Mouse (Mus musculus) megakaryocyte, adult 5-6 weeks (primary cell): ENCODE measurements at regions not wholly inside any gene's neighbourhood (a gene's known extent, or its start where the extent isn't known, plus 50 kb on each side); places are given as distances from the start of the nearest gene placed in this dataset.

Experiments used
- ATAC-seq: 2 replicates; pipeline ENCODE4 v1.8.0; 2016; ENCODE audit warnings: mild to moderate bottlenecking, inconsistent platforms; ENCODE audit not compliant: poor library complexity, severe bottlenecking

GRCm38 (mm10) chr17:45341573-45341972 lies 92.0 kb downstream of the Cdc5l start:
- ATAC-seq, result no peak

DNA sequence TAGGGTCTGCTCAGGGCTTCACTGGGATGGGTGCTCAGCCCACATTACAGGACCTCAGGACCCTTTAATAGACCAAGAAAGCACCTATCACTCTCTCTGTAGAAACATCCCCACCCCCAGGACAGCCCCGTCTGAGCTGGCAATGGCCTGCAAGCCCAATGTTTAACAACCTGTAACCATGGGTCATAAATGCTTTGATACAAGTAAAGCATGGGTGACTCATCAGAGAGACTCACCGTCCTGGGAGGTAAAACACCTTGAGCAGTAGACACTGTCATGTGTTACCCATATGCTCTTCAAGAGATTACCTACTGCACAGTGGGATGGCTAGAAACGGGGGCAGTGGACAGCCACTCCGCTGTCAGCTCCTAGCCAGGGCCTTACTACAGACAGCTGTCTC lies 92.7 kb downstream of the Cdc5l start:
- ATAC-seq, result no peak

DNA sequence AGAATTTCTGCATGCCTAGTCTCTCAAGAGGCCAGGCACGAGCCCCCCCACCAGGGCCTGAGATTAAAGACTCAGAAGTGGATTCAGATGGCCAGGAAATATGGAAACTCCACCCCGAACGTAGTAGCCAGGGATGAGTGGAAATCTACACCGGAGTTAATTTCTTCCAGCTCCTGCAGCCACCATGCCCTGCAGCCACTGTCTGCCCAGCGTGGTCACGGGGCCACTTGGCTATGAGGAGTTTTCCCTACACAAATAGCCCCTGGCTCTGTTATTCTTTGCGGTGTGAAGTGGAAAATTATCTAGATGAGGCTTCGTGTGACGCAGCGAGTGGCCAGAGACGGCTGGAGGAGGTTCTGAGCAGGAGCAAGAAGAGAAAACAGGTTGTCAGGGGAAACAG lies 94.3 kb downstream of the Cdc5l start:
- ATAC-seq, result no peak

DNA sequence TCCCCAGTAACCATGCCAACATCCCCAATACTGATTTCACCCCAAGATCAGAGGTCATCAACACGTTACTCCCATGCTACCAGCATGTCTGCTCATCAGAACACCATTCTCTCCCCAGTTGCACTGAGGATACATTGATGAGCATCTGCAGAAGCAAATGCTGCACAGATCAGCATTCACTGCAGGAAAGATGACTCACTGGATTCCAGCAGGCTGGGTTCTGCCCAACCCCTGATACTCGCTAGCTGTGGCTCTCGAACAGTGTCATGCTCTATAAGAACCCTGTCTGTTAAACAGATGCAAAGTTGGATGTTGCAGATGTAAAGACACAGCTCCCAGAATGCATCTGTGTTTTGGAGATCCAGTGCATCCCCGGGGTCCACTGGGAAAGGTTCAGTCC lies 95.5 kb downstream of the Cdc5l start:
- no peak for ATAC-seq

DNA sequence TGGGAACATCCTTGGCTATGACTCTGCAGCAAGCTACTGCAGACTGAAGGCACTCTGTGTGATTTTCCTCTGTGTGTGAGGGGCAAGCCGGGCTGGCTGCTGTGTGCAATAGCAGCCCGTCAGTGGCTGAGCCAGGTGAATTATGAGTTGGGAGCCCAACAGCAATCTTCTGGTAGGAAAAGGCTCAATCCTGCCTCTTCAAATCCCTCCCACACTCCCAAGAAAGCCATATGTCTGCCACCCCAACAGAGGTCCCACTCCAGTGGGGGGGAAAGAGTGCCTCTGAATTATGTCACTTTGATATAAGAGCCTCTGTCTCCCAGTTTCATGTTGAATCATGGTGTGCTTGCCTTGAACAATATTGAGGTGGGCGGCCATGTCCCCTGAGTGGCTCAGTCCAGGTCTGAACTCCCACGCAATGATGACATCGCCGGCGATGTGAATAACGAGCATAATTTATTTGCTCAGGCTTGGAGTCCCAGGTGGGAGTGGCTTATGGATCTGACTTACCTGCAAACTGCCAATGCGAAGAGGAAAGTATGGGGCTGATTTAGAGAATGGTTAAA lies 97.9 kb downstream of the Cdc5l start:
- ATAC-seq, result no peak

DNA sequence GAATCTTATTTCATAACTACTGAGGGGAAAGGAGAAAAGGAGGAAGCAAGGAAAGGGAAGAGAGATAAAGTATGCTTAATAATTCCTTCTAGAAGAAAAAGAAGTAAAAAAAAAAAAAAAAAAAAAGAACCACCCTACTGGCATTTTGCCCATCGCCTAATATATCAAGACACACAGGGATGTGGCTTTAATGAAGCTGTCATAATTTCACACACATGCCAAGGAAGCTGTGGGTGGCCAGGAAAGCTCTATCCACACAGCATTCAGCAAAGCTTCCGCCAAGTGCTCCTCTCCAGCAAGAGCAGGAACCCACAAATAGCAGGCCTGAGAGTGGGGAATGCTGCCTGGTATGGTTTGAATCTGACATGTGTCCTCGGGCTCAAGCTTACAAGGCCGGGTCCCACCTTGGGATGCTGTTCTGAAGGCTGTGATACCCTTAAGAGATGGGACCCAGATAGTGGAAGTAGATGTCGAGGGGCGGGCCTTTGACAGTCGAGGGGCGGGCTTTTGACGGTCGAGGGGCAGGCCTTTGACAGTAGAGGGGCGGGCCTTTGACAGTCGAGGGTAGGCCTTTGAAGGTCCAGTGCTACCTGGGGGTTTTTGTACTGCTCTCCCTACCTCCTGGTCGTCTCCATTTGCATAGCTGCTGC lies 98.7 kb downstream of the Cdc5l start:
- ATAC-seq, result no peak

GRCm38 (mm10) chr17:45332321-45332720 lies 101.2 kb downstream of the Cdc5l start:
- no peak for ATAC-seq

DNA sequence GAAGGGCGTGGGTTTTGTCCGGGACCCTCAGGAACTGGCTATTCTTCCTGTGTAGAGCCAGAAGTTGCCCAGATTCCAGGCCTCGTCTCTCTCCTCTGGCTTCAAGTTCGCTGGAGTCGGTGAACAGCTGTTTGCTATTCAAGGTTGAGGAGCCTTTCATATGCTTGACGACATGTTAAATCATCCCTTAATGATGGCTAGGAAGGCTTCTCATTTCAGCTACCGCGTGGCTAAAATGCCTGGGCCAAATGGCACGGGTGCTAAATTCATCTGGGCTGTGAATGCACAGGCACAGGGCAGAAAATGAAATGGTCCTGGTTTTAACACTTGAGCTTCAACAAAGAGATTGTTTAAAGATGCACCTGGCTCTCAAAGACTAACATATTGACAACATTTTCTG lies 104.3 kb downstream of the Cdc5l start:
- ATAC-seq, result no peak

- ATAC-seq, result no peak
Observed at GRCm38 (mm10) chr17:45326726-45327125, 106.8 kb downstream of the Cdc5l start.

DNA sequence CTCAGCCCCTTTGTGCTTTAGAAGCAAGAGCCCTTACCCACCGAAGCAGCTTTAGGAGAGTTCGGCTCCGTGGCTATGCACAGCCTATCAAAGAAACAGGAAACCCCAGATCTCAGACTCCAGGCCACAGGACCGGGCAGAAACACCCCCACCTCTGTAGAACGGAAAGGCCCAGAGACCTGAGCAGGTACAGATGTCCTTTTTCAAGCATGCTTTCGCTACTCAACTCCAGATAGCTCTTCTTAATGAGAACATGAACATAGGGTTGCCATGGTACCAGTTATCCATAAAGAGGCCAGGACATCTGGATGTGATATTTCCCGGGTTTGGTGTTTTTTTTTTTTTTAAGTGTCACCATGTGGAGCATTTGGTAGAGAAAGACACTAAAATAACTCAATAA lies 107.4 kb downstream of the Cdc5l start:
- ATAC-seq, result no peak

- ATAC-seq, result no peak
Observed at GRCm38 (mm10) chr17:45322842-45323241, 110.7 kb downstream of the Cdc5l start.

- no peak for ATAC-seq
Observed at GRCm38 (mm10) chr17:45320074-45320473, 113.5 kb downstream of the Cdc5l start.

DNA sequence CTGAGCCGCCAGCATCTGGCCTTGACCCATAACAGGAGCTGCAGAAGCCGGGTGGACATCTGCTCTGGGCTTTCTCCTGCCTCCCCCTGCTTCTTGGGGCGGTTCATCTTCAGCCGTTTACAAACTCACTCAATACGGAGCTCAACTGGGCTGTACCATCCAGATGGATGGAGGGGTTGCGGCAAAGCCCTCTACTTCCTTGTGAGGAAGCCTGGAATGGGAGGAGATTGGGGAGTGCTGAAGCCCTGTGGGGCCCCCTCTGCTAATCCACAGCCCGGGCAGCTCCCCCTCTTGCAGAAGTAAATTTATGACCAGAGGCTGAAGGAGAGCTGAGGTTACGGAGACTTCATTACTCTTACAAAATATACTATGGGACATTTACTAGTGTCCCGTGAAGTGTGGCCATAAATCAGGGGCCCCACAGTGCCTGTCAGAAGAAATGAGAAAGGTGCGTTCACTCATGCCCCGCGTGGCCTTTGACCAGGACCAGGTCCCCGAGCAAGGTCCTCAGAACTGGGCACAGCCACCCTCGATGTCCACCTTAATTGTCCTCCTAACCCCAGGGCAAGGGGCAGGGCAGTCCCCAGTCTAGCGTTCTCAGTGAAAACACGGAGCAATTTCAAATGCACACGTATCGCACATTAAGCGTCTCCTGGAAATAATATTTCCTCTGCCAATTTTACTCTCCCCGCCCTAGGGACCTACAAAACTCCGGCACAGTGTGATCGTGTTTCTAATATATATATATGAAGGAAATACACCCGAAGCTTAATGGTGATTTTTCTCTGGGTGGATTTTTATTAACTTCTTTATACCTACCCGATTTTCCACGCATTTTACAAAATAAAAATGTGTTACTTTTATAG lies 115.1 kb downstream of the Cdc5l start:
- no peak for ATAC-seq

DNA sequence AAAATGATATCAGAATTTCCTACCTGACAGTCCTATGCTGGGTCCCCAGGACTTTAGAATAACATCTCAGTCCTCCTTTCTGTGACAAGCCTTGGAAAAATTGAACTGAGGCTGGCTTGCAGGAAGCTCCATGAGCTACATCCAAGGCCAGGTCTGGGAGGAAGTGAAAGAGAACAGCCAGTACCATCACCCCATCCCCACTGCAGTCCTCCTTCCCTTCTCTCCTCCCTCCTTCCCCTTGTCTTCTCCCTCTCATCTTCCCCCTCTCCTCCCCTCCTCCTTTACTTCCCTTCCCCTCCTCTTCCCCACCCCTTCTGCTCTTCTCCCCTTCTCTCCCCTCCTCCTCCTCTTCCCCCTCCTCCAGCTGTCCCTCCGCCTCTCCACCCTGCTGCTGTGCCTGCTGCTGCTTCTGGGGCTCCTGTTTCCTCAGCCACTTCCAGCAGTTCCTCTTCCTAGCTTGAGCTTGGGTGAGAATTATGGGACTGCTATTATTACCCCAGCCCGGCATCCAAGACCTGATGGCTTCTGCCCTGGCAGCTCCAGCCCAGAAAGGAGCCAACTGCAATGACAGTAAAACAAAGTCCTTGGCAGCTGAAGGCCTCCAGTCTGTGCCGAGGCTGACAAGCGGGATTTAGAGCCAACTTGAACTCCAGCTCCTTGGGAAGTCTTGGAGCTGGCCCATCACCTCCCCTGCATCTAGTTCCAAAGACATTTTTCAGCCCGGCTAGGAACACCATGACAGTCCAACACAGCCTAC lies 120.8 kb downstream of the Cdc5l start:
- peak; percentile 40; the same call in 1 of the 2 replicates for ATAC-seq

GRCm38 (mm10) chr17:45306506-45306905 lies 127.0 kb downstream of the Cdc5l start:
- ATAC-seq, result no peak

DNA sequence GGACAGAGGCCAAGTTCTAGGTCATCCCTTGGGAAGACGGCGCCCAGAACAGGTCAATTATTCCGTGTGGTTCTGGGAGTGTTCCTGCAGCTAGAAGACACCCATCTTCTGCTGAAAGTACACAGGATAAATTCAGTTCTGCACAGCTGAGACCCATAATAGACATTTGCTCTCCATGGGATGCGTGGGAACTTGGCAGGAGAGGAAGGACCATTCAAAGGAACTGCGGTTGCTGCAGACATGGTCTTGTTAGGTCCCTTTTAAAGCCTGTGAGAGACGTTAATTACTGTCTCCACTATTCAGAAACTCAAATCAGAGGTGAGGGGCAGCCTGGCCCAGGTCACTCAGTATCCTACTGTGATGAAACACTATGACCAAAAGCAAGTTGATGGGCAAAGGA lies 130.4 kb downstream of the Cdc5l start:
- ATAC-seq, result no peak

GRCm38 (mm10) chr17:45298355-45298754 lies 135.2 kb downstream of the Cdc5l start:
- peak; percentile 88 for ATAC-seq

- no peak for ATAC-seq
Observed at GRCm38 (mm10) chr17:45297860-45298259, 135.7 kb downstream of the Cdc5l start.

DNA sequence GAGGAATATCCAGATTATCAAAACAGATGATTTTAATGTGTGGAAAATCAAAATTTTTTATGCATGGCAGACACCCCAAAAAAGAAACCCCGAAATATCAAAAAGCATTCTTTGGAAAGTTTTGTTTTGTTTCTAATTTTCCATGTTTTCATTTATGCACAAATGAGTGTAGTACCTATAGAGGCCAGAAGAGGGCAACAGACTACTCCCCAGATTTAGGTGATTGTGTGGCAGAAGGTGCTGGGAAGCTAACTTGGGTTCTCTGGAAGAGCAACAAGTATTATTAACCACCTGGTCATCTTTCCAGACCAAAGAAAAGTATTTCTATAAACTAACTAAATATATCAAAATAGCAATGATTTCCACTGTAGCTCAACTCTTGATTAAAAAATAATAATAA lies 137.2 kb downstream of the Cdc5l start:
- ATAC-seq, result no peak

DNA sequence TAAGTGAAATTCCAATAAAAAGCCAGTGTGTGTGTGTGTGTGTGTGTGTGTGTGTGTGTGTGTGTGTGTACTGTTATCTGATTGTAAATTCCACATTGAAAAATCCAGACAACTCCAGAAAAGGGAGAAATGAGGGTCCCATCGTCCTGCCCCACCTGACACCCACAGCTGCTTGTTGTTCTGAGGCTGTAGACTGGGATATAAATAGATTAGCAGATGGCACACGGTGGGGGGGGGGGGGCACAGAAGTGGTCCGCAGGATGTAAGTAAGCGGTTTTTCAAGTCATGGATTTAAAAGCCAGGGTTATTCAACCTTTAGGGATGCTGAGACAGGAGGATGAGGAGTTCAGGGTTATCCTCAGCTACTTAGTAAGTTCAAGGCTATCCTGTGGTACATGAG lies 138.7 kb downstream of the Cdc5l start:
- no peak for ATAC-seq

DNA sequence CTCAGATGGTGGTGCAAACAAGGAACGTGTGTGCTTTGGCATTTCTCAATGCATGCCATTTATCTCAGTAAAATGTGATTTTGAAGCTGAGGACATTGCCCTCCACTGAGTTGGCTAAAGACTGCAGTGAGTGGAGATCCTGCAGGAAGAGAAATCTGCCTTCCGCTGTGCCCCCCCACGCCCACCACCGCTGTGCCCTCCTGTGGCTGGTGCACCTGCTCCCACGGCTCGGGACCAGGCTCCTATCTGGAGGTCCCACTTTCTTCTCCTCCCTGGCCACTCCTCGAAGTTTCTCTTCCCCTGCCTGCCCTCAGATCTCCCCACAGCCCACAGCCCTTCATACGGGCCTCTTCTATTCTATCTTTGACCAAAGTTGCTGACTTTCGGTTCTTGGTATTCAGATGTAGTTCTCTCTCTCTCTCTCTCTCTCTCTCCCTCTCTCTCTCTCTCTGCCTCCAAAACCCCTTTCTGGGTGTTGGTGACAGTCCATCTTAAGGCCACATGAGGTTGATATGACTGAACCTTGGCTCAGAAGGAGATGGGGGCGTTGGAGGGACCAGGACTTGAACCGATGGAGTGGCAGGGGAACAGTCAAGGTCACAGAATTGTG lies 139.2 kb downstream of the Cdc5l start:
- ATAC-seq, result peak; percentile 57
